Mouse (Mus musculus) ovary, postnatal 14 days (tissue): ENCODE measurements around the gene B3gat2.

Experiments used
- DNase-seq: peaks from one replicate; pipeline ENCODE4 v3.0.0; 2022; ENCODE audit warnings: low spot score

Gene B3gat2

DNA sequence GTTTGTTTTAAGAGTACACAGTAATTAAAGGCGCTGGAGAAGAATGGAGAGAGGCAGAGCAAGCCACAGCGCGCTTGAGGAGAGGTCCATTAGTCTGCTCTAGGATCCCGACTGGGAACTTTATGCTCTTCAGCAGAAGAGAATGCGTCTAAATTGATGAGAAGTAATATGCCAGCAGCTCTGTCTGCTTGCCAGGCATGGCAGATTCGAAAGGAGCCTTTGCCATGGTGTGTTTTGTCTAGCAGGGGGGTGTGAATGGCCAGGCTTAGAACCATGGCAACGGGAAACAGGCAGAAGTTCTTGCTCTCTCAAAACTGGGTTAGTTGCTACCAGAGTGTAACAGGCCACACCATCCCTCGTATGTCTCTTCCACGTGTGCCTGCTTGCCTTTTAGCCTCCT is 73.3 kb downstream of the B3gat2 start:
- no peak for DNase-seq

DNA sequence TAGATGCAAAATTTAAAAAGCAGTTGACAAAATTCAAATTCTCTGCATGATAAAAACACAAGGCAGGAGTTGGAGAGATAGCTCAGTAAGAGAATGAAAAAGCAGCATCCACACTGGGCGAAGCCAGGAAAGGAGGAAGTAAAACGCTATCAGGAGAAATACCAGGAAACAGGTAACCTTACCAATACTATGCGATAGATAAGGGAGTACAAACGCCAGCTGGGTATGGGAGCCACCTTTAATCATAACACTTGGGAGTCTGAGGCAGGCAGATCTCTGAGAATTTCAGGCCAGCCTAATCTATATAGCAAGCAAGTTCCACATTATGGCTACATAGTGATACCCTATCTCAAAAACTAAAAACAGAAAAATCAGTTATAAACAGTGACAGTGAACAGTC is 75.1 kb downstream of the B3gat2 start:
- no peak for DNase-seq

DNA sequence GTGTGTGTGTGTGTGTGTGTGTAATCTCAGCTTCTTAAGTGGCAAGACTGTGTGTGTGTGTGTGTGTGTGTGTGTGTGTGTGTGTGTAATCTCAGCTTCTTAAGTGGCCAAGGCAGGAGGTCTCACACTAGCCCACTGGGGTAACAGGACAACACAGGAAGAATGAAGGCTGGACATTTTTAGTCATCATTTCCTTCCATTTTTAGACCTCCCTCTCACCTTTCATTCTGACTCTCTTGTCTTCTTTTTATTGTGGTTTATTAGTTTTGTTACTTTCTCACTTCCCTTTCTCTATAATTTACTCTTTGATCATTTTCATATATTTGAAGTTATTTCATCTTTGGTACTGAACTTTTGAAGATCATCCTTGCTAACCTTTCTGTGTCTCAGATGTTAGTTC is 79.4 kb downstream of the B3gat2 start:
- DNase-seq, result no peak

DNA sequence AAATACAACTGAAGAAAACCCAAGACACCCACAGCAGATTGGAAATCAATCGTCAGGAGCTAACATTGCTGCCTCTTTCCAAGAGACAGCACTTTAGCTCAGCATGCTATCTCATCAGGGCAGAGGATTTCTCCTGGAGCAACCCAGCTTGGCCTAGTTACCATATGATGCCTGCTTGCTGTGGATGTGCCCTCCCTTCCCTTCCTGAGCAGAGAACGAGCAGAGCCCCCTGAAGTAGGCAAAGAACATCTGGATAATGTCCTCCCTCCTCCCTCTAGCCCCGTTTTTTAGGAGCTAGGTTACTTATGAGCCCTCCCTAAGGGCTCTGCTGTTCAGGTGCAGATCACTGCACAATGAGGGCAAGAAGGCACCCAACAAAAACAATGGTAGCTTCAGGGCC is 81.1 kb downstream of the B3gat2 start:
- no peak for DNase-seq

DNA sequence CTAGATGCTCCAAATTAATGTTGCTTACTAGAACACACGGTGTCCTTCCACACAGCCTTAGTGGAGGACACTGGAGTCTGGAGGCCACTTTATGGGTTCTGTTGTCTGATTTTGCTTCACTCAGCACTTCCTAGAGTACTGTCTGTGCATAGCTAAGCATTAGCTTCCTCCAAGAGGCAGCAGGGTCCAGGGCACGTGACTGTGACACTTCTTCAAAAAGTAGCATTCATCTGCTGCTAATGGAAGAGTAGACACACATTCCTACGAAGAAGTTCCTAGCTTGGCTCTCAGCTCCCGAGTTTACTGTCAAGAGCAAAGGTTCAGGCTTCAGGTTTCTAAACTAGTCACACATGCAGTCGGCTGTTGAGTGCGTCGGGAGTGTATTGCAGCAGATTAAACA is 82.2 kb downstream of the B3gat2 start:
- DNase-seq, result no peak

DNA sequence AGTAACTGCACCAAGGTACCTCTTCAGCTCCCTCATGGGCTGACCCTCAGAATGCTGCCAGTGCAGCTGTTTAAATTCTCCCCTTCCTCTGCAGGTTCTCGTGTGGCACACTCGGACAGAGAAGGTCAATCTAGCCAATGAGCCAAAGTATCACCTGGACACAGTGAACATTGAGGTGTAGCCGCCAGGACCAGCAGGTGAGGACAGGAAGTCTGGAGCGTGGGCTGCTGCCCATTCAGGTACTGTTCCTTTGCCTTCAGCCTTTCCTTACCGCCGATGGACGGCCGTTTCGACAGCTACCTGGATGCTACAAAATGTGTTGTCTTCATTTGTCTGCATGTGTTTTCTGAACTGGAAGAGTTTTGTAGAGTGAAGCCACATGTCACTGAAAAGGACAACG is 83.5 kb downstream of the B3gat2 start:
- no peak for DNase-seq

DNA sequence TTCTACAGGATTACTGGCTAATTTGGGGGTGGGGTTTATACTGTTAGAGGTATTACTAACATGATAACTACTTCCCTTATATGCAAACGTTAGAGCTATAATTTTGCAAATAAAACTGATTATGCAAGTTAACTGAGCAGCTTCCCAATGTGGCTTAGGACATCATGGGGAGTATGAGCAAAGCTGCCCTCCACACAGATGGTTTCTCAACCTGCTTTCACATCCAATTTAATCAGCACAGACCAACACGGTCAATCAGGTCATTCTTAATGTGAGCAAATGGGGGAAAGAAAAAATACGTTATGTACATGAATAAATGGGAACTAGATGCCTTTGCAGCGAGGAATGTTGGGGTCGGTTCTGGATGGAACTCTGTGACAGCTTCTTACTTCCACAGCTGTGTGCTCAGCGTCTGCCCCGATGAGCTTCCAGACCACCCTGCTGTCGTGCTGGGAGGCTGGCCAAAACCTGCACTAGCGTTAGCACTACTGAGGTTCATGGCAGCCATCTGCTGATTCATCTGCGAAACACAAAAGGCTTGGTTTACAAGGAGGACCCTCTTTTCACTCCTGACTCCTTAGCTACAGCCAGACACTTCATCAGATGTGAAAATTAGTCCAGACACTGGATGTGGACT is 84.6 kb downstream of the B3gat2 start:
- no peak for DNase-seq

DNA sequence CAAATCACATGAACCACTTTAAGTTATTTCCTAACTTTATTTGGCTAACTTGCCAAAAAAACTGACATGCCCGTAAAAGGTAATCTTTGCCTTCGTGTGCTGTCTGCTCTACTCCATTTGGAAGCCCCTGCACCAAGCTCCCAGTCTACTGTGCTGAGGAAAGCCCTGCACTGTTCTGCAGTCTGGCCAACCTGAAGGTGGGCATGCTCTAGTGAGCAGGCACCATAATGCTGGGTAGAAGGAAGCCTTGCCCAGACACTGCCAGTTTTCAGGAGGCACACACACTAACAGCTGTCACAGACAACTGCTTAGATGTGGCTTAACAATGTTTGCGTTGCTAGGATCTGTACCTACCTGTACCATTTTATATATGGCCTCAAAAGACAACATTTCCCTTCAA is 94.1 kb downstream of the B3gat2 start:
- DNase-seq, result no peak

DNA sequence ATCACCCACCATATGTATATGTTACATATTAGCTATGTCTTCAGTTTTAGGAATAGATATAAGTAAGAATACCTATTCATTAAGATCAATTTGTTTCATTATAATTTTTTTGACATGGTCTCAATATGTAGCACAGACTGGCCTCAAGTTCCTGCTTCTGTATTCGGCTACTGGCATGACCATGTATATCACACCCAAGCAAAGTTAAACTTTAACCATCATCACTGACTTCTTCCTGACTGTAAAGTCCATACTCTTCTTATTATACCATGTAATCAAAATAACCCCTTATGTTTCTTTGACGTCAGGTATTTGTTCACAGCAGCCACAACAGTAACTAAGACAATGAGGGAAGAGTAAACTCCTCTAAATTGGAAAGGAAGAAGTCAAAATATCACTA is 99.4 kb downstream of the B3gat2 start:
- DNase-seq, result no peak

DNA sequence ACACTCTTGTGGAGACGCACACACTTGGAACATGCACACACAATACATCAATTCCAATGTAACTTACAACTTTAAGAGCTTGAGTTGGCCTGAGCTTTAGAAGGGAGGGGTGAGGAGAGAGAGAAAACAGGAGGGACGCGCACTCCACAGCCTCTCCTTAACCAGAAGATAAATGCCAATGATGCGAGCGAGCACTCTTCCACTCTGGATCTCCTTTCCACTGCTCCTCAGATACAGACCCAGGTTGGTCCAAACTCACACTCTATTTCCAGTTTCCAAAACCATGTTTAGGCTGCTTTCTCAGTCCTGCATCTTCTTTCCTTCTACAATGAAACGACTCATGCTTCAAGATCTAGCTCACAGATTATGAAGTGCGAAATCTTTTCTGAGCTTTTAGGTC is 104.0 kb downstream of the B3gat2 start:
- no peak for DNase-seq

DNA sequence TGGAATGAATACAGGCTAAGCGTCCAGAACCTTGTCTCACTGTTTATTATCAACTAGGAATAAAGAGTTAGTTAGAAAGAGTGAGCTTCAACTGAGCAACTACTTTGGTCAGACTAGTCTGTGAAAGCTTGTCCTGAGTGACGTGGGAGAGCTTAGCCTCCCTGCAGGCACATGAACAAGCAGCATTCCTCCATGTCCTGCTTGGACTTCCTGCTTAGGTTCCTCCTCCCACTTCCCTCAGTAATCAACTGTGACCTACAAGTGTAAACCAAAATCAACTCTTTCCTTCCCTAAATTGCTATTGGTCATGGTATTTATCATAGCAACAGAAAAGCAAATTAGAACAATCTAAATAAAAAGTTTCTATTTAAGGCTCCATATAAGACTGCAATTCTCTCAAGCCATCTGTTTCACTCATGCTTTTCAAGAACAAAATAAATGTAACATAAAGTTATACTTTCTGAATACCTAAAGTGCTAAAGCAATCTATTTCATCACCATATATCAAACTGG is 105.9 kb downstream of the B3gat2 start:
- DNase-seq, result no peak

DNA sequence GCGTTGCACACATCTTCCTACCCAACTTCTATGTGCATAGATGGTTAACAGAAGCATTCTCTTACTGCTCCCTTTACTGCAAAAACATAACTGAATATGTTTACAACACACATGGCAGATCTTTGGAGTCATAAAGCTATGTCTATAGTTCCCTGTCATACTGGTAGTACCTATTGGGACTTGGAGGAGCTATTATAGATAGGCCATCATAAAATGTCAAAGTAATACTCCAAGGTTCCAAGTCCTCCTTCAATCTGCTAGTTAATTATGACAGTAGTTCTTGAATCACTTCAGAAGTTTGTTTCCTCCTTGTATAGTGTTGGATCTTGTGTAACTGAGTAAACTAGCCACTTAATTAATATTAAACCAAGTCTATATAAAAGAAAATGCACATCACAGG is 110.6 kb downstream of the B3gat2 start:
- DNase-seq, result no peak

DNA sequence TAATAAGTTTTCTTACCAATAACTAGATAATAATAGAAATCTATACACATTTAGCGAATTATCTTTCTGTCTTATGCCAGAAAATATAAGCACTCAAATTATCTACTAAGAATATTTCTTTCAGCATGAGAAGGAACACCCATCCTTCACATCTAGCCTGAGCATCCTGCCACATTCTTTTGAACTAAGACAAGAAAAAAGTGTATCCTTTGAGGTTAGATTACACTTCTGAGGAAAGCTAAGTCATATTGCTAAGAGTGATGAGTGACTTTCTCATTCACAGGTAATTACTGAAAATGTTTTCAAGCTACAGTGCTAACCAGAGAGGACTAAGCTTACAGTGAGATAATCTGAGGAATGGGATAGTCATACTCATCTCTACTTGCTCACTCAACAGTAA is 121.1 kb downstream of the B3gat2 start:
- no peak for DNase-seq

DNA sequence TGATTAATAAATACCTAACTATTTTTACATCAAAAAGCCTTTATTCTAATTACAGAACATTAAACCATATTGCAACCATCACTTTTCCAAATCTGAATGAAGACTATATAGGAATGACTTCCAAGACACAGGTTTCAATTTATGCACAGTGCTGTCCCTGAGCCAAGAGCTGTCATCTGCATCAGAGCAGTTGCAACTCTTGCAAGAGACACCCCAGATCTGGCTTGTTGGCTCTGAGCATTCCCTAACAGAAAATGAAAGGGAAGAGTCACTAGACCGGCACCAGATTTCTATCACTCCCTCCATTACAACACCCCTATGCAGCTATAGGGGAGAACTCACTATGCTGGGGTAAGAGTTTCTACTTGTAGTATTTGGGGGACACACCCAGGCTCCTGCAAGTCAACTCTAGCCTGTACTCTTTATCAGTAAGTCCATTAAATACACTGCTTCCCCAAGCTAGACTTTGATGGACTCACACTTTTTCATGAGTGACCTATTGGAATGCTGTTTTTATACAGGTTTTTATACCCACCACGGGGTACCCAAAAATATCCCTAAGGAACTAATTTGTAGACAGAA is 122.6 kb downstream of the B3gat2 start:
- DNase-seq, result no peak

DNA sequence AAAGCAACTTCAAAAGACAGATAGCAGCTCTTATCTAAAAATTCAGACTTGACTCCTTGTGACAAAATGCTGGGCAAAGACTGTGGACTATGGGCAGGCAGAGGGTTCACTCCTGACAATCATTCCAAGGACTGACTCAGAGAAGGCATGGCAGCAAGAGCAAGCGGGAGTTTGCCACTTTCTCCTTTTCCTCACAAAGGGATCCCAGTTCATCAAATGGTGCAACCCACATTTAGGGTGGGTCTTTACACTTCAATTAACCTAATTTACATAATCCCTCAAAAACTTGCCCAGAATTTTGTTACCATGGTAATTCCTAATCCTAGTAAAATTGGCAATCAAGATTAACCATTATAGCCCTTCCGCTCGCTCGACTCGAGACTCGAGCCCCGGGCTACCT is 123.4 kb downstream of the B3gat2 start:
- no peak for DNase-seq

DNA sequence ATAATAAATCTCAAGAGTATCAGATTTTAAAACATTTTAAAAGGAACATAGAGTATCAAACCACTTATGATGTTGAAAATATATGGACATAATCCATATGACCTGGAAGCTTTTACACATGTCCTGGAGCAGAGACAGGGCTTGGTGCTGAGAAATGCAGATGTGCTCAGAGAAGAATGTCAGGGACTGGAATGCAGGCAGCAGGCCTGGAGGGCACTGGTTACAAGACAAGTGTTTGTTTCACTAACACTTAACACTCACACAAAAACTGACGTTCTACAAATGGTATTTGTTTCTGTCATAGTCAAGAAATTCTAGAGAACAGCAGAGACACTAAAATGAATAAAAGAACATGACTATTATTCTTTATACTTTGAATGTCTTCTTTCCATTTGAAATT is 130.5 kb downstream of the B3gat2 start:
- DNase-seq, result no peak
